Mouse (Mus musculus): Measurements from ENCODE around the gene Fgfr2.

GRCm38 (mm10) chr7:130989371-130989770, 2133.8 kb downstream of the Fgfr2 start:
- TF ChIP-seq CTCF (IDR thresholded peaks at IDR 0.05; ENCODE audit: borderline replicate concordance, extremely low read depth, insufficient read depth, insufficient read length) (no peak), POLR2A (IDR thresholded peaks at IDR 0.05; ENCODE audit: borderline replicate concordance, extremely low read depth, insufficient read depth, insufficient read length, poor library complexity, severe bottlenecking) (no peak)

Measured in brain, embryonic 14.5 days (tissue).